Mouse (Mus musculus): ENCODE results near the gene Bcar3. TPM values are rescaled to one million over a fixed set of nuclear protein-coding genes. Genes with fewer than 3 reads are reported as not detected.

The Bcar3 gene
- total RNA-seq, 1 experiment from 2014 or later, result 64.5 TPM

DNA sequence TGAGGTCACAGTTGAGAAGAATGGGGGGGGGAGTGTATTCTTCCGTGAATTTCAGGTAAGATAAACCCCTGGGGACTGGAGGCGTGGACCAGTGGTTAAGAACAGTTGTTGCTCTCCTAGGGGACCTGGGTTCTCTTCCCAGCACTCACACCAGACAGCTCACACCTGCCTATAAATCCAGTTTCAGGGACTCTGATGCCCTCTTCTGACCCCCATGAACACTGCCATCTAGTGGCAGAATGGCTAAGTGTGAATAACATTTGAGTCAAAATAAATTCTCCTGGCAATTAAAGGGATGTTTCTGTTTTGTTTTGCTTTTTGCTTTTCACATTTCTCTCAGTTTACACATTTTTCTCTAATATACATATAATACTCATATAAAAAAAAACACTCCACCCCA is 174.0 kb downstream of the Bcar3 start:
- ATAC-seq (ENCODE audit: extremely low read depth, insufficient number of reproducible peaks, low FRiP score, poor library complexity, severe bottlenecking), result peak; percentile 45; the same call in 1 of the 2 replicates

DNA sequence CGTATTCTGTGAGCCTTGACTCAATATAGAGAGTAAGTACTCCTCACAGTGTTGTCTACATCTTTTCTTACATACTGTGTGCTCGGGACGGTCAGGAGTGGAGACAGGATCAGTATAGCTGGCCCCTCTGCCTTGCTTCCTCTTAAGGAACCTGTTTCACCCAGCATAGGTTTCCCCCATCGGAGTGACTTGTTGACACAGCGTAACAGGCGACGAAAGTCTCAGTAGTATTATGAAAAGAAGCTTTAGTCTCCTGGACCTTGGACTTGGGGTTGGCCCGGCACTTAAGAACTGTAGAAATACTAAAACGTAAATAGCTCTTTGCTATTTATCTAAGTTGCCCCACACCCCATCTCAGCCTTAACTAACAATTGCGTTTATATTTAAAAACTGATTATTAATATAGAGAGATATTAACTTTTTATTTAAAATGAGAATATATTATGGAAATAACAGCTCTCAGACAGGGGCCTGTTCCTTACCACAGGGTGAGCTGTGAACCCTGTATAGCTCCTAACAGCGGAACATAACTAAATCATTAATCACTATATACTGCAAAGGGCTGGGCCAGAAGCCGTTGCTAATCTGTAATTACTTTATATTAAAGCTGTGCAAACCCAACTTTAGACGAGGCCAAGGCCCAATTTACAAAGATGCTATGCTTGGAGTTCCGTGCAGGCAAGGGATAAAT is 176.5 kb downstream of the Bcar3 start:
- ATAC-seq (ENCODE audit: extremely low read depth, insufficient number of reproducible peaks, low FRiP score, poor library complexity, severe bottlenecking), result no peak

GRCm38 (mm10) chr3:122471017-122471721 is 177.2 kb downstream of the Bcar3 start:
- no peak for ATAC-seq (ENCODE audit: extremely low read depth, insufficient number of reproducible peaks, low FRiP score, poor library complexity, severe bottlenecking)

DNA sequence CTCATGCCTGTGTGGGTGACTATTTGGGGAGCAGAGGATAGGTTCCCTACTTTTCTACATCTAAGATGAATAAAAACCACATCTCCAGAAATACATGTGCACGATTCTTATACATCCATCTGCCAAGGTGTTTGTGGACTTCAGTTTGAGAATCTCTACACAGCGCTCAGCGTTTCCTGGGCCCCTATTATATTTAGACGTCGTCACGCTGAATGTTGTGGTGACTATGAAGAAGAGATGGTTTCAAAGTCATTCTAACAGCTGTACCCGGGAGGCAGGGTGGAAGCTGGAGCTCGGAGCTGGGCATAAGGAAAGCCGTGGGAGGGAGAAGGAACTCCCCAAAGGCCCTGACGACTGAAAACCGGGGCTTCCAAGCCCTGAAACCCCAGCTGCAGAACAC is 178.5 kb downstream of the Bcar3 start:
- no peak for ATAC-seq (ENCODE audit: extremely low read depth, insufficient number of reproducible peaks, low FRiP score, poor library complexity, severe bottlenecking)

DNA sequence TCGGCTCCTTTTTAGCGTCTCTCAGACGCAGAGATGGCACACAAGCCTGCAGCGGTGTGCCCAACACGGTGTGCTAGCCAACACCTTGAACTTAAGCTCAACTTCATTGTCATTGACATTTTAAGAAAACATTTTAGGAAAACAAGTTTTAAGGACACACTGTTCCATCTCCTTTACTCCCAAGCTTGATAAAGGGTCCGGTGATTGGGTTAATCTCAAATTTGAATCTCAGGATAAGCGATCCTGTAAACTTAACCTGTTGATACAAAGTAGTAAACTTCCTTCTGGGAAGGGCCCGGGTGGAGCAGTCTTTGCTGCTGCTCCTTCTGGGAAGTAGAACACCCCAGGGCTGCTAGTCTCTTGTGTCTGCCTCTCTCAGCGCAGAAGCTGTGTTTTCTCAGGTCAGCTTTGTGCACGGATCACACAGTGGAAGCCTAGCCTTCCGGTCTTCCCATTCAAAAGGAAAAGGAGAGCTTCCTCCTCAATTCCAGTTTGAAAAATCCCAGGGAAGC is 179.6 kb downstream of the Bcar3 start:
- no peak for ATAC-seq (ENCODE audit: extremely low read depth, insufficient number of reproducible peaks, low FRiP score, poor library complexity, severe bottlenecking)

DNA sequence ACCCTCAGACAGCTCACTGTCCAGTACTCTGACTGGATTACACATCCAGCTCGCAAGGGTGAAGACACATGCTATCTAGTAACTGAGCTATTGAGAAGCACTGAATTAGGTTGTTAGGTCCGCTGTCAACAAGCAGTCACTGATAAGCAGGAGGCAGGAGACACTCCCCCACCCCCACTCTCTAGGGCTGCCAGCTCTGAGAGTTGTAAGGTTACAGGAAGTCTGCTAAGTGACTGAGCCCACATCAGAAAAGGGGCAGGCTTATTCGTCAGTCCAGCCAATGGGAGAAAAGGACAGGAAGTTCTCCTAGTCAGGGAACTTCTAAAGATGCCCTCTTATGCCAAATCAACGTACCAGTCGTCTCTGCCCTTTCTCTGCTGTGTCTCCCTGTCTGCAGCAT is 180.1 kb downstream of the Bcar3 start:
- peak; percentile 49 for ATAC-seq (ENCODE audit: extremely low read depth, insufficient number of reproducible peaks, low FRiP score, poor library complexity, severe bottlenecking)

DNA sequence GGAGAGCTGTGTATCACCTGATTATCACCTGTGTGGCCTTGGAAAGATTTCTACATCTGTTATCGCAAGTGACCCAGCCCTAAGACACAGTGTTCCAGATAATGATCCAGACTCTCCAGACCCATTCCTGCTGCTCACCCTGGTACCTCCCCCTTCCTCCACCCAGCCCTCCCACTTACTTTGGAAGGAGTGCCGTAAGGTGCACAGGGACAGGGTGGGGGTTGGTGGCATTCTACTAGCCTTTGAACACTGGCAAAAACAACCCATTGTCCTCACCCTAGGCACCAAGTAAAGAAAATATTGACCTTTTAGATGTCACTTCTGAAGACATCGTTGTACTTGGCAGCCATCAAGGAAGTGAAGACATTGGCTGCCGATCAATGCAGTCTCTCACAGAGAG is 180.9 kb downstream of the Bcar3 start:
- no peak for ATAC-seq (ENCODE audit: extremely low read depth, insufficient number of reproducible peaks, low FRiP score, poor library complexity, severe bottlenecking)

DNA sequence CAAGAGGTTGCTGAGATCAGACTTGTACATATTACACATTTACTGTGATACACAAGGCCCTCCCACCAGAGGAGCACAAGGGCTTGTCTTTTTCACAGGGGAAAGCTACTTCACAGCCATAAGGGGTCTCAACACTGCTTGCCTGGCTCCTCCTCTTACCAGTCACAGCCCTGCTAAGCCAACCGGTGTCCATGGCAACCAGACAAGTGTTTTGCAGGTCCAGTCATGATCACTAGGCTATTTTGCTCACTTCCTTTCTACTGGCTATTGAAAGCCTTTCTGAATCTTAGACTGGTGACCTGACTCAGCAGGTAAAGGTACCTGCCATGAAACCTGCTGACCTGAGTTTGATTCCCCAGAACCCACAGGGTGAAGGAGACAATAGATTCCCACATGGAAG is 181.8 kb downstream of the Bcar3 start:
- no peak for ATAC-seq (ENCODE audit: extremely low read depth, insufficient number of reproducible peaks, low FRiP score, poor library complexity, severe bottlenecking)

GRCm38 (mm10) chr3:122476656-122477055 is 182.7 kb downstream of the Bcar3 start:
- no peak for ATAC-seq (ENCODE audit: extremely low read depth, insufficient number of reproducible peaks, low FRiP score, poor library complexity, severe bottlenecking)

GRCm38 (mm10) chr3:122477541-122477940 is 183.6 kb downstream of the Bcar3 start:
- no peak for ATAC-seq (ENCODE audit: extremely low read depth, insufficient number of reproducible peaks, low FRiP score, poor library complexity, severe bottlenecking)

- ATAC-seq (ENCODE audit: extremely low read depth, insufficient number of reproducible peaks, low FRiP score, poor library complexity, severe bottlenecking), result no peak
Observed at GRCm38 (mm10) chr3:122478735-122479134, 184.8 kb downstream of the Bcar3 start.

- ATAC-seq (ENCODE audit: extremely low read depth, insufficient number of reproducible peaks, low FRiP score, poor library complexity, severe bottlenecking), result peak; percentile 2; the same call in 1 of the 2 replicates
Observed at GRCm38 (mm10) chr3:122480065-122480675, 186.2 kb downstream of the Bcar3 start.

DNA sequence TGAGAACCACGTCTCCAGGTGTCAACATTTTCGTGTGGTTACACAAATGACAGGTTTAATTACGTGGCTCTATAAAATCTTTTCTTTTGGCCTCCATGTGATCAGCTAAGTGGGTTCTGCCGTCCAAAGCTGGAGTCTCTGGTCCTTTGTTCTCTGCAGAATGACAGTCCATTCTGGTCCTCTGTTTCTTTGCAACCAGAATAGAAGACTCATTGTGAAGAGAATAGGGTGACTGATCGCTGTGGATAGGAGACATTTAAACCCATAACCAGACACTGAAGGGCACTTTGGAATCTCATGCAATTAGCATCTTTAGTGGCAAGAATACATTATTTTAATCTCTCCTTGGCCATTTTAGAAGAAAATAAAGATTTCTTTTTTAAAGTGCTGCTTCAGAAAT is 187.1 kb downstream of the Bcar3 start:
- no peak for ATAC-seq (ENCODE audit: extremely low read depth, insufficient number of reproducible peaks, low FRiP score, poor library complexity, severe bottlenecking)

DNA sequence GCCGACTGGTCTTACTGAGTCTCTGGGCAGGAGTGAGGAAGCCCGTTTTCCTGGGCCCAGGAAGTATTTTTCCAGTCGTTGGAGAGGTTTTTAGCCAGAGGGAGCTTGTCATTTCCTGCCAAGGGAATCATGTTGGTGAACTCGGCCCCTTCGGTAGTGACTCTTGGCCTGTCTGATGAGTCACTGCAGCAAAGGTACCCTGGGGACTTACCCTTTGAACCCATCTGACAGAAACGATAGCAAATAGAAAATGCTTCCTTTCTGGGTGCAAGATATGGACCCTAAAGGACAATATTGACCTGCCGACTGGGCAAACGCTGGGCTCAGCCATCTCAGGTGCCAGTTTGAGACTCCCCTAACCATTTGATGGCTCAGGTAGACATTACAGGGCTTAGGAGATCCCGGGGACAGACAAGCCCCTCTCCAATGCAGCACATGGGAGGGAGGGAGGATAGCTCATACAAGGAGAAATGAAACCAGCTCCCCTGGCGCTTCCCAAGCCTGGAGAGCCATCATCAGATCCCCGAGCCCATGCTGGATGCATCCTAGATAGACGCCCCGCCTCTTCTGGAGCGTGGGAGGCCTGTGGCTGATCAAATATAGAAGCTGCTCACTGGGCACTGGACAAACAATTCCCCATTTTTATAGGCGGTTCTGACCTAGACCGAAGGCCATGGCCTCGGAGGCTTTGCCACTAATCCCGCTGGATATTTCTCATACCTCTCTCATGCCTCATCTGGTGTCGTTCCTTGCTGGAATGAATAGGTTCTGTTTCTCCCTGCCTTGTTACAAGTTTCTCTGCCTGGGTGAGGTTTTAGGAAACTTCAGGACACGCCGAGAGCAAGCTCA is 188.2 kb downstream of the Bcar3 start:
- no peak for ATAC-seq (ENCODE audit: extremely low read depth, insufficient number of reproducible peaks, low FRiP score, poor library complexity, severe bottlenecking)

GRCm38 (mm10) chr3:122483066-122483782 is 189.3 kb downstream of the Bcar3 start:
- ATAC-seq (ENCODE audit: extremely low read depth, insufficient number of reproducible peaks, low FRiP score, poor library complexity, severe bottlenecking), result no peak

DNA sequence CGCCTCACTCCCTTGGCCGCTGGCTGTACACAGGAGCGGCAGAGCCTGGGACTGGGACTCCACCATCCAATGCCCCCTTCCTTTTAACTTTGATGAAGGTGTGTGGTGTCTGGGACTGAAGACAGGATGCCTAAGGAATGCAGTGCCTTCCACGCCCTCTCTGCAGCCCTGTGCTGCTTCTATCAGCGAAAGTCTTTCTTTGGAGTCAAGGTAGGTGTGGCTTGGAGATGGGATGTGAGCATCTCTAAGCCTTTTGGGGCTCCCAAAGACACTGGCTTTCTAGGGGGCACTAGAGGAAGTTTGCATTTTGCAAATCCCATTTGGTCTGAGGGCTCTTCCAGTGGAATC is 189.8 kb downstream of the Bcar3 start:
- no peak for ATAC-seq (ENCODE audit: extremely low read depth, insufficient number of reproducible peaks, low FRiP score, poor library complexity, severe bottlenecking)

- ATAC-seq (ENCODE audit: extremely low read depth, insufficient number of reproducible peaks, low FRiP score, poor library complexity, severe bottlenecking), result no peak
Observed at GRCm38 (mm10) chr3:122484301-122484700, 190.4 kb downstream of the Bcar3 start.

GRCm38 (mm10) chr3:122485699-122486098 is 191.8 kb downstream of the Bcar3 start:
- ATAC-seq (ENCODE audit: extremely low read depth, insufficient number of reproducible peaks, low FRiP score, poor library complexity, severe bottlenecking), result no peak

- no peak for ATAC-seq (ENCODE audit: extremely low read depth, insufficient number of reproducible peaks, low FRiP score, poor library complexity, severe bottlenecking)
Observed at GRCm38 (mm10) chr3:122486193-122486592, 192.3 kb downstream of the Bcar3 start.
